Mouse (Mus musculus): ENCODE data around the gene Prmt1.

The Prmt1 gene

GRCm38 (mm10) chr7:44951960-44952359 is 34.4 kb downstream of the Prmt1 start:
- peak; percentile 86 for DNase-seq (ENCODE audit: low spot score)

- DNase-seq (ENCODE audit: low spot score), result no peak
Observed at GRCm38 (mm10) chr7:44949922-44950321, 36.4 kb downstream of the Prmt1 start.

- DNase-seq (ENCODE audit: low spot score), result no peak
Observed at GRCm38 (mm10) chr7:44942904-44943303, 43.5 kb downstream of the Prmt1 start, which contains the start of gene Tsks. Gene Tsks (plus strand): TSS chr7:44943204.

GRCm38 (mm10) chr7:44938680-44939079 is 47.7 kb downstream of the Prmt1 start:
- no peak for DNase-seq (ENCODE audit: low spot score)

- peak; percentile 100 for DNase-seq (ENCODE audit: low spot score)
Observed at GRCm38 (mm10) chr7:44929204-44930151, 56.9 kb downstream of the Prmt1 start, which contains the start of gene Ap2a1. Gene Ap2a1 (minus strand): TSS chr7:44929496.

- DNase-seq (ENCODE audit: low spot score), result no peak
Observed at GRCm38 (mm10) chr7:44928570-44928969, 57.8 kb downstream of the Prmt1 start.

All from lung, postnatal 25 days (tissue).